Mouse (Mus musculus) limb, embryonic 12.5 days (tissue): ENCODE data around the gene Set. TPM values are rescaled to one million over a fixed set of nuclear protein-coding genes. Genes with fewer than 3 reads are reported as not detected.
A peak's percentile ranks its signal among the peaks of the same experiment; 100 is the strongest.

Experiments used
- ATAC-seq: fragments of 200-750 bp; cut with Nextera tagmentation; 2 replicates; pipeline ENCODE4 v1.8.0; 2017; ENCODE audit warnings: low read depth, moderate TSS enrichment; ENCODE audit not compliant: insufficient number of reproducible peaks, insufficient read depth, low FRiP score, low TSS enrichment
- H3K27ac ChIP-seq: fragments of 300-500 bp; sonication (generic); 2 replicates; pipeline ENCODE4 v1.5.1; 2016; ENCODE audit warnings: mild to moderate bottlenecking, moderate library complexity
- H3K27me3 ChIP-seq: fragments of 300-500 bp; sonication (generic); 2 replicates; pipeline ENCODE4 v1.6.1; 2016; ENCODE audit warnings: mild to moderate bottlenecking, moderate library complexity
- H3K36me3 ChIP-seq: fragments of 300-500 bp; sonication (generic); 2 replicates; pipeline ENCODE4 v1.6.1; 2016; ENCODE audit warnings: mild to moderate bottlenecking, moderate library complexity
- H3K4me1 ChIP-seq: fragments of 300-500 bp; sonication (generic); replicated peaks from 2 replicates; pipeline ENCODE4 v1.6.1; 2016
- H3K4me2 ChIP-seq: fragments of 300-500 bp; sonication (generic); 2 replicates; pipeline ENCODE4 v1.6.1; 2016; ENCODE audit warnings: mild to moderate bottlenecking, moderate library complexity
- H3K4me3 ChIP-seq: fragments of 300-500 bp; sonication (generic); replicated peaks from 2 replicates; pipeline ENCODE4 v1.5.1; 2016; ENCODE audit warnings: mild to moderate bottlenecking
- H3K9ac ChIP-seq: fragments of 300-500 bp; sonication (generic); replicated peaks from 2 replicates; pipeline ENCODE4 v1.6.1; 2016; ENCODE audit warnings: mild to moderate bottlenecking, moderate library complexity
- H3K9me3 ChIP-seq: fragments of 300-500 bp; sonication (generic); 2 replicates; pipeline ENCODE4 v1.6.1; 2016; ENCODE audit warnings: mild to moderate bottlenecking, moderate library complexity
- WGBS: fragments of 180-500 bp; shearing (Covaris S2); methylation state at CpG from one replicate; pipeline ENCODE4 v1.1.7; 2016; 5-methylcytosine and 5-hydroxymethylcytosine counted together
- polyA plus RNA-seq: library from polyadenylated mRNA; unstranded; fragments of >200 nt; fragmentation: Nextera tagmentation; extraction: Ambion mirVana; gene quantifications from 2 replicates; pipeline ENCODE4 v1.2.1, GENCODE M21; 2016

Gene Set
- polyA plus RNA-seq, 1 experiment from 2014 or later = 720 TPM

DNA sequence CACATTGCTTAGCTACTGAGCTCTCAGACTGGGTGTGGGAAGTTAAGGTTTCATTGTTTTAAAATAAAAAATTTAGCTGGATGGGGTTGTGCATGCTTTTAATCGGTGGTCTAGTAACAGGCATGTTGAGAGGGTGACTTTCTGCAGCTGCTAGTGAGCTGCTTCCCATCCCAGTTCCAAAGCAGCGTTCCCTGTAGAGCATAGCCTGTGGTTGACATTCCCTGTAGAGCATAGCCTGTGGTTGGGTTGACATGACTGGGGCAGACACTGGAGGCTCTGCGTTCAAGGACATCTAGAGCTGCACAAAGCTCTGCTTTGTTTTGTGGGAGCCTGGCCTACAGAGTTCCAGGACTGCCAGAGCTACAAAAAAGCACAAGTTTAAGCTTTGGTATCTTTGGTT, 16.1 kb downstream of the Set start:
- Histone ChIP-seq H3K27me3 (no peaks in the 10 kb centered on the region), H3K9me3 (no peaks in the 10 kb centered on the region), H3K36me3 (peaks cover 47% of the 10 kb centered on the region), H3K4me2 (no peak overlapping the region), H3K27ac (0 out of 2 replicates have a peak overlapping the region, but pooled peaks have one; percentile 29), H3K4me3 (no peak overlapping the region), H3K9ac (no peak overlapping the region), H3K4me1 (peaks cover 8% of the 10 kb centered on the region)
- WGBS = 87% methylated on average over 3 of the region's 3 CpGs
- no peak for ATAC-seq

DNA sequence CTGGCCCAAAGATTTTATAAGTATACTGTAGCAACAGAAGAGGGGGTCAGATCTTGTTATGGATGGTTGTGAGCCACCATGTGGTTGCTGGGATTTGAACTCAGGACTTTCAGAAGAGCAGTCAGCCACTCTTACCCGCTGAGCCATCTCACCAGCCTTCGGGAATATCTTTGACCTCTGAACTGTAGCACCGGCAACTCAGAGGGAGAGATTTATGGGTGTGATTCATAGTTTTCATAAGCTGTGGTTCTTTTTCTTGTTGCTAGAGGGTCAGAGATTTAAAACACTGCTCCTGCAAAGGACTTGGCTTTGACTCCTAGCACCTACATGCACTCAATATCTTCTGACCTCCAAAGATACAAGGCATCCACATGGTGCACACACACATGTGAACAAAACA, 18.4 kb downstream of the Set start:
- Histone ChIP-seq H3K4me3 (no peak overlapping the region), H3K4me1 (peaks cover 10% of the 10 kb centered on the region), H3K36me3 (peaks cover 24% of the 10 kb centered on the region), H3K9me3 (no peaks in the 10 kb centered on the region), H3K27me3 (no peaks in the 10 kb centered on the region), H3K27ac (no peak overlapping the region), H3K9ac (no peak overlapping the region), H3K4me2 (no peak overlapping the region)
- no peak for ATAC-seq
- WGBS = 71% methylated on average over 3 of the region's 3 CpGs

GRCm38 (mm10) chr2:30076439-30076838, 19.3 kb downstream of the Set start:
- Histone ChIP-seq H3K9me3 (no peaks in the 10 kb centered on the region), H3K36me3 (peaks cover 22% of the 10 kb centered on the region), H3K9ac (no peak overlapping the region), H3K4me3 (no peak overlapping the region), H3K27me3 (no peaks in the 10 kb centered on the region), H3K4me1 (peaks cover 10% of the 10 kb centered on the region), H3K27ac (no peak overlapping the region), H3K4me2 (no peak overlapping the region)
- no peak for ATAC-seq
- WGBS = 92% methylated on average over 9 of the region's 9 CpGs

- H3K36me3 ChIP-seq = peaks cover 20% of the 10 kb centered on the region
- peaks cover 10% of the 10 kb centered on the region for H3K4me1 ChIP-seq
- no peak overlapping the region for H3K9ac ChIP-seq
- ATAC-seq = peak; percentile 35
- H3K27ac ChIP-seq = peak overlapping the region; percentile 88
- 62% methylated on average over 6 of the region's 6 CpGs for WGBS
- peak overlapping the region; percentile 82 for H3K4me2 ChIP-seq
- H3K27me3 ChIP-seq = no peaks in the 10 kb centered on the region
- H3K9me3 ChIP-seq = no peaks in the 10 kb centered on the region
- H3K4me3 ChIP-seq = peak overlapping the region; percentile 60
Measured at GRCm38 (mm10) chr2:30076959-30077358, 19.8 kb downstream of the Set start.

DNA sequence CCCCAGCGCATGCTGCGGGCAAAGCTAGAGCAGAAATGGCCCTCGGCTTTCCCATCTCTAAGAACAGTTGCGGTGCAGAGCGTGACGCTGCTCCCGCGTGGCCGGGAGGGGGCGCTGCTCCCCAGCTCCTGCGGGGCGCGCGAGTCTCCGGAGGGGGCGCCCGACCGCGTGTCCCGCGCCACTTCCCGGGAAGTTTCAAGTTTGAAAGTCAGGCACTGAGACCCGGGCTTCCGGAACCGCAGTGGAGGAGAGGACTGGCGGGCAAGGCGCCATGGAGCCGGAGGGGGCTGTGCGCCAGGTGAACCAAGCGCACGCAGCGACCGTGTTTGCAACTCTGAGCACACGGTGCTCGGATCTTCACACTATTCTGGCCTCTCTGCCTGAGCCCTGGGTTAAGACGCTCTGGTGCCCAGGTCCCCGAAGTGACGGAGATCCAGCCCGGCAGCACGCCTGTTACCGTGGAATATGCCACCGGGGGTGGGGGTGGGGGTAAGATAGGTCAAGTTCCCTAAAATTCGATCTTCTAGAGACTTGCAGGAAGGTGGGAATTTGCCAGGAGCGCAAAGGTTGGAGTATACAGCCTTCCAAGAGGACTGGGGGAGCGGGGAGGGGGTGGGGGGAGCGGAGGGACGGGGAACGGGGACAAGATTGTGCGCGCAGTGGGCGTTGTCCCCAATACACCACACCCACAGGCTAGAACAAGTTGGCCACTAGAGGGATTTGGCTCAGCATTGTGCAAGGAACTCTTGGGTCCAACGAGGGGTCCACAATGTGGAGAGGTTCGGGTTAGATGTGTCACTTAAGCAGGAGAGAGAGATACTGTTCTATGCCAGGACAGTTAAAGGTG, 20.5 kb downstream of the Set start, which contains the start of gene Pkn3:
TSS of gene Pkn3 (plus strand) at position 183 of the 847 bp plus-strand sequence.
- under 1% methylated on average over 53 of the region's 53 CpGs for WGBS
- ATAC-seq = peak; percentile 75

DNA sequence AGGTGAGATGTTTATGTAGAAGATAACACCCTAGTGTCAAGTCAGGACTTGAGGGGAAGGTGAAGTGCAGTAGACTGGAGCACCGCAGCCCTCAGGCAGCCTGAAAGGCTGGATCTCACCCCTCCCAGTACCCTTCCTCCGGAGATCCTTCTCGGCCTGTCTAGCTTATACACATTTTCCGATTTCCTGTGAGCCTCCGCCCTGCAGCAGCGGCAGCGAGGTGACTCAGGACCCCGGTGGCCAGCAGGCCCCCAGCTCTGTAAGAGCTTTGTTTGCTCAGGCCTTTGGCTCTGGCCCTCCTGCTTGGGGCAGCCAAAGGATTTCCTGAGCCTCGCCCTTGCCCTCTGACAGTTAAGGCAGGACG, 21.2 kb downstream of the Set start:
- H3K36me3 ChIP-seq = peaks cover 8% of the 10 kb centered on the region
- 22% methylated on average over 10 of the region's 10 CpGs for WGBS
- no peak for ATAC-seq

More for the DNA sequence above, 20.5 kb downstream of the Set start, which contains the start of gene Pkn3:
- Histone ChIP-seq H3K4me1 (peaks cover 10% of the 10 kb centered on the region), H3K27me3 (no peaks in the 10 kb centered on the region), H3K4me2 (peak within 1 kb of the TSS; percentile 82), H3K36me3 (peaks cover 14% of the 10 kb centered on the region), H3K4me3 (peak within 1 kb of the TSS; percentile 60), H3K9me3 (no peaks in the 10 kb centered on the region), H3K27ac (peak within 1 kb of the TSS; percentile 88), H3K9ac (peak within 1 kb of the TSS; percentile 65)

DNA sequence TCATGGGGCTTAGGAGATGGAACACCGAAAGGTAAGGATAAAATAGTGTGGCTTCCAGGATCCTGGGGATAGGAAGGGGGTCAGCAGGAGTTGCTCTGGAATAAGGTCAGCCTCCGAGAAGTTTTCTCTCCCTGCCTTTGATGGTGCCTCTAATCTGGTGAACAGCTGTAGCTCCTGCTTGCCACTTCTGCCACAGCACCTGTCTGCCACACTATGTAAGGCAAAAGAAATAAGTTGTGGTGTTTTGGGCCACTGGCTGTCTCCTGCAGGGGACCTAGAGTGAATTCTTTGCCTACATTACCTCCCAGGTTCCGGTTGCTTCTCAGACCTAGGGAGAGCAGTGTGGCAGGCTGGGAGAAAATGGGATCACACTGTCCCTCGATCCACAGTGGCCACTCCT, 21.6 kb downstream of the Set start:
- Histone ChIP-seq H3K4me3 (peak overlapping the region; percentile 60; the same call in 1 of the 2 replicates), H3K27ac (peak overlapping the region; percentile 88), H3K9ac (peak overlapping the region; percentile 65), H3K4me2 (peak overlapping the region; percentile 82), H3K27me3 (no peaks in the 10 kb centered on the region), H3K36me3 (peaks cover 4% of the 10 kb centered on the region; the same call in 1 of the 2 replicates), H3K4me1 (peaks cover 10% of the 10 kb centered on the region), H3K9me3 (no peaks in the 10 kb centered on the region)
- ATAC-seq = no peak
- WGBS = 71% methylated on average over 4 of the region's 4 CpGs

More for the DNA sequence above, 21.2 kb downstream of the Set start:
- Histone ChIP-seq H3K4me1 (peaks cover 10% of the 10 kb centered on the region), H3K4me3 (peak overlapping the region; percentile 60), H3K27me3 (no peaks in the 10 kb centered on the region), H3K9me3 (no peaks in the 10 kb centered on the region), H3K27ac (peak overlapping the region; percentile 88), H3K9ac (peak overlapping the region; percentile 65), H3K4me2 (peak overlapping the region; percentile 82)

DNA sequence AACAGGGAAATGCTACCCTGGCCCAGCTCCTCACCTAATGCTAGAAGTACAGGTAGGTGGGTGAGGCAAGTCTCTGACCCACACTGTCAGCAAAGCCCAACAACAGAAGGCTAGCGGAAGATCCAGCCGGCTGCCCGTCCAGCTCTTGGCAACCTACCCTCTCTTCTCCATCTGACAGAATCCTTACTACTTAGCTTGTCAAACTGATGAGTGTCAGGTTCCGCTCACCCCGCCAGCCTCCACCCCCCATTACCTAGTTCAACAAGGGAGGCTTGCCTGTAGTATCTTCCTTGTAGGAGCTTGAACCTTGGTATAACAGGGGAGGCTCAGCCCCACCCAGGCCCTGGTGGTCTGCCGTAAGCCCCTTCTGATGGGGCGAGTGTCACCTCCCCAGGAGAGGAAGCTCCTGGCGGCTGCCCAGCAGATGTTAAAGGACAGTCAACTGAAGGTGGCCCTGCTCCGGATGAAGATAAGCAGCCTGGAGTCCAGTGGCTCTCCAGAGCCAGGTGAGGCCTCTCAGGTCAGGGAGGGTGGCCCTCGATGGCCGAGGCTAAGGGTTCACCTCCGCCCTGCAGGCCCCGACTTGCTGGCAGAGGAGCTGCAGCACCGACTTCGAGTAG, 23.1 kb downstream of the Set start:
- H3K9me3 ChIP-seq = no peaks in the 10 kb centered on the region
- H3K9ac ChIP-seq = no peak overlapping the region
- H3K36me3 ChIP-seq = no peaks in the 10 kb centered on the region
- no peak overlapping the region for H3K4me3 ChIP-seq
- H3K27me3 ChIP-seq = no peaks in the 10 kb centered on the region
- ATAC-seq = no peak
- H3K4me2 ChIP-seq = no peak overlapping the region
- H3K27ac ChIP-seq = no peak overlapping the region
- 83% methylated on average over 15 of the region's 15 CpGs for WGBS
- peaks cover 20% of the 10 kb centered on the region for H3K4me1 ChIP-seq

- H3K36me3 ChIP-seq = peaks cover 10% of the 10 kb centered on the region; the same call in 1 of the 2 replicates
- 47% methylated on average over 5 of the region's 5 CpGs for WGBS
- H3K9ac ChIP-seq = no peak overlapping the region; the same call in 1 of the 2 replicates
- no peaks in the 10 kb centered on the region for H3K27me3 ChIP-seq
- no peaks in the 10 kb centered on the region for H3K9me3 ChIP-seq
- ATAC-seq = no peak
- H3K4me1 ChIP-seq = peaks cover 10% of the 10 kb centered on the region
- no peak overlapping the region for H3K27ac ChIP-seq
- no peak overlapping the region; the same call in 1 of the 2 replicates for H3K4me3 ChIP-seq
- peak overlapping the region; percentile 51 for H3K4me2 ChIP-seq
Measured at GRCm38 (mm10) chr2:30084113-30084512, 26.9 kb downstream of the Set start.

DNA sequence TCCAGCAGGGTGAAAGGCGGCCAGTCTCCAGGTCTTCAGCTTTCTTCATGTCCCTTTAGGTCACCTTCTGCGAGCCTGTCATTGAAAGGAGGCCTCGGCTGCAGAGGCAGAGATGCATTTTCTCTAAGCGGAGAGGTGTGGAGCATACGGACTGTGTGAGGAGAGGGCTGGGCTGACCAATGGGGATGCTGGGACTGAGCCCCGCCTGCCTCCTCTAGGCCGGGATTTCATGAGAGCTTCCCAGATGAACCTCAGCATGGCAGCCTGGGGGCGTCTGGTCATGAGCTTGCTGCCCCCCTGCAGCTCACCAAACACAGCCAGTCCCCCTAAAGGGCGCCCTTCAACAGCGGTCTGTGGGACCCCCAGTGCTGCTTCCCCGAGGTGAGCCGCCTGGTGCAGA, 27.5 kb downstream of the Set start:
- no peak overlapping the region; the same call in 1 of the 2 replicates for H3K9ac ChIP-seq
- peak overlapping the region; percentile 51 for H3K4me2 ChIP-seq
- peak; percentile 49; the same call in 1 of the 2 replicates for ATAC-seq
- H3K9me3 ChIP-seq = no peaks in the 10 kb centered on the region
- no peak overlapping the region for H3K27ac ChIP-seq
- no peaks in the 10 kb centered on the region for H3K27me3 ChIP-seq
- H3K4me3 ChIP-seq = peak overlapping the region; percentile 24
- peaks cover 10% of the 10 kb centered on the region for H3K36me3 ChIP-seq
- H3K4me1 ChIP-seq = peaks cover 10% of the 10 kb centered on the region
- 9% methylated on average over 12 of the region's 12 CpGs for WGBS

- no peaks in the 10 kb centered on the region for H3K9me3 ChIP-seq
- no peak for ATAC-seq
- peaks cover 36% of the 10 kb centered on the region for H3K36me3 ChIP-seq
- no peak overlapping the region for H3K27ac ChIP-seq
- 92% methylated on average over 4 of the region's 4 CpGs for WGBS
- H3K4me2 ChIP-seq = no peak overlapping the region
- peaks cover 10% of the 10 kb centered on the region for H3K4me1 ChIP-seq
- H3K4me3 ChIP-seq = no peak overlapping the region
- no peak overlapping the region for H3K9ac ChIP-seq
- H3K27me3 ChIP-seq = no peaks in the 10 kb centered on the region
Measured at GRCm38 (mm10) chr2:30087310-30087709, 30.1 kb downstream of the Set start.
